Mouse (Mus musculus): ENCODE results near the gene Nxf1. TPM values are rescaled to one million over a fixed set of nuclear protein-coding genes. Genes with fewer than 3 reads are reported as not detected.

The Nxf1 gene
- polyA plus RNA-seq, 1 experiment from 2014 or later = 198 TPM

GRCm38 (mm10) chr19:8798947-8799315 is 42.1 kb downstream of the Nxf1 start:
- Histone ChIP-seq H3K9me3 (ENCODE audit: control insufficient read depth, low read length) (no peaks in the 10 kb centered on the region), H3K9ac (ENCODE audit: low read depth, low read length) (peak overlapping the region; percentile 87; the same call in 1 of the 2 replicates)

GRCm38 (mm10) chr19:8802130-8802821 is 45.4 kb downstream of the Nxf1 start, which contains the start of gene Zbtb3:
TSS of gene Zbtb3 (plus strand) at chr19:8802555.
- H3K36me3 ChIP-seq (ENCODE audit: control insufficient read depth, insufficient read depth, low read length) = peaks cover 28% of the 10 kb centered on the region
- peak within 1 kb of the TSS; percentile 61 for H3K4me3 ChIP-seq (ENCODE audit: low read length)
- under 1% methylated on average over 30 of the region's 30 CpGs for WGBS
- H3K27ac ChIP-seq (ENCODE audit: low read depth, low read length) = peak within 1 kb of the TSS; percentile 85
- H3K9ac ChIP-seq (ENCODE audit: low read depth, low read length) = peak within 1 kb of the TSS; percentile 47; the same call in 1 of the 2 replicates
- no peaks in the 10 kb centered on the region for H3K9me3 ChIP-seq (ENCODE audit: control insufficient read depth, low read length)
- peaks cover 20% of the 10 kb centered on the region; the same call in 1 of the 2 replicates for H3K4me1 ChIP-seq (ENCODE audit: control insufficient read depth, insufficient read depth, low read length)
- no peaks in the 10 kb centered on the region for H3K27me3 ChIP-seq (ENCODE audit: control insufficient read depth, insufficient read depth, low read length)
- ATAC-seq (ENCODE audit: low FRiP score, low TSS enrichment) = peak; percentile 97
- peak within 1 kb of the TSS; percentile 56 for H3K4me2 ChIP-seq (replicated peaks; ENCODE audit: low read depth, low read length)

More at GRCm38 (mm10) chr19:8798947-8799315, 42.1 kb downstream of the Nxf1 start:
- no peak for ATAC-seq (ENCODE audit: low FRiP score, low TSS enrichment)
- no peak overlapping the region for H3K27ac ChIP-seq (ENCODE audit: low read depth, low read length)
- no peaks in the 10 kb centered on the region for H3K27me3 ChIP-seq (ENCODE audit: control insufficient read depth, insufficient read depth, low read length)
- peak overlapping the region; percentile 75 for H3K4me2 ChIP-seq (replicated peaks; ENCODE audit: low read depth, low read length)
- peaks cover 23% of the 10 kb centered on the region for H3K36me3 ChIP-seq (ENCODE audit: control insufficient read depth, insufficient read depth, low read length)
- H3K4me3 ChIP-seq (ENCODE audit: low read length) = peak overlapping the region; percentile 82
- peaks cover 20% of the 10 kb centered on the region; the same call in 1 of the 2 replicates for H3K4me1 ChIP-seq (ENCODE audit: control insufficient read depth, insufficient read depth, low read length)

GRCm38 (mm10) chr19:8803204-8803780 is 46.4 kb downstream of the Nxf1 start:
- Histone ChIP-seq H3K27me3 (ENCODE audit: control insufficient read depth, insufficient read depth, low read length) (no peaks in the 10 kb centered on the region), H3K9me3 (ENCODE audit: control insufficient read depth, low read length) (no peaks in the 10 kb centered on the region), H3K36me3 (ENCODE audit: control insufficient read depth, insufficient read depth, low read length) (peaks cover 36% of the 10 kb centered on the region), H3K4me3 (ENCODE audit: low read length) (peak overlapping the region; percentile 61), H3K9ac (ENCODE audit: low read depth, low read length) (0 out of 2 replicates have a peak overlapping the region, but pooled peaks have one; percentile 31), H3K27ac (ENCODE audit: low read depth, low read length) (no peak overlapping the region), H3K4me1 (ENCODE audit: control insufficient read depth, insufficient read depth, low read length) (peaks cover 15% of the 10 kb centered on the region; the same call in 1 of the 2 replicates), H3K4me2 (replicated peaks; ENCODE audit: low read depth, low read length) (peak overlapping the region; percentile 56)
- no peak for ATAC-seq (ENCODE audit: low FRiP score, low TSS enrichment)
- 94% methylated on average over 9 of the region's 9 CpGs for WGBS

GRCm38 (mm10) chr19:8803879-8804660 is 47.2 kb downstream of the Nxf1 start:
- peaks cover 15% of the 10 kb centered on the region; the same call in 1 of the 2 replicates for H3K4me1 ChIP-seq (ENCODE audit: control insufficient read depth, insufficient read depth, low read length)
- no peaks in the 10 kb centered on the region for H3K27me3 ChIP-seq (ENCODE audit: control insufficient read depth, insufficient read depth, low read length)
- no peak overlapping the region for H3K27ac ChIP-seq (ENCODE audit: low read depth, low read length)
- H3K36me3 ChIP-seq (ENCODE audit: control insufficient read depth, insufficient read depth, low read length) = peaks cover 42% of the 10 kb centered on the region
- H3K4me2 ChIP-seq (replicated peaks; ENCODE audit: low read depth, low read length) = no peak overlapping the region
- H3K9ac ChIP-seq (ENCODE audit: low read depth, low read length) = no peak overlapping the region
- ATAC-seq (ENCODE audit: low FRiP score, low TSS enrichment) = no peak
- H3K4me3 ChIP-seq (ENCODE audit: low read length) = no peak overlapping the region
- 92% methylated on average over 11 of the region's 11 CpGs for WGBS
- no peaks in the 10 kb centered on the region for H3K9me3 ChIP-seq (ENCODE audit: control insufficient read depth, low read length)

- WGBS = 95% methylated on average over 5 of the region's 5 CpGs
- peaks cover 67% of the 10 kb centered on the region for H3K36me3 ChIP-seq (ENCODE audit: control insufficient read depth, insufficient read depth, low read length)
These were observed 49.9 kb downstream of the Nxf1 start for GRCm38 (mm10) chr19:8806810-8807209.

GRCm38 (mm10) chr19:8815812-8816211 is 58.9 kb downstream of the Nxf1 start:
- Histone ChIP-seq H3K9me3 (ENCODE audit: control insufficient read depth, low read length) (no peaks in the 10 kb centered on the region), H3K36me3 (ENCODE audit: control insufficient read depth, insufficient read depth, low read length) (peaks cover 56% of the 10 kb centered on the region), H3K4me2 (replicated peaks; ENCODE audit: low read depth, low read length) (no peak overlapping the region), H3K9ac (ENCODE audit: low read depth, low read length) (no peak overlapping the region), H3K4me1 (ENCODE audit: control insufficient read depth, insufficient read depth, low read length) (peaks cover 17% of the 10 kb centered on the region), H3K27ac (ENCODE audit: low read depth, low read length) (no peak overlapping the region), H3K27me3 (ENCODE audit: control insufficient read depth, insufficient read depth, low read length) (no peaks in the 10 kb centered on the region), H3K4me3 (ENCODE audit: low read length) (0 out of 2 replicates have a peak overlapping the region, but pooled peaks have one; percentile 2)
- ATAC-seq (ENCODE audit: low FRiP score, low TSS enrichment) = no peak
- WGBS = 66% methylated on average over 11 of the region's 11 CpGs

More at GRCm38 (mm10) chr19:8806810-8807209, 49.9 kb downstream of the Nxf1 start:
- Histone ChIP-seq H3K27ac (ENCODE audit: low read depth, low read length) (no peak overlapping the region), H3K9me3 (ENCODE audit: control insufficient read depth, low read length) (no peaks in the 10 kb centered on the region), H3K9ac (ENCODE audit: low read depth, low read length) (no peak overlapping the region), H3K4me1 (ENCODE audit: control insufficient read depth, insufficient read depth, low read length) (peaks cover 12% of the 10 kb centered on the region; the same call in 1 of the 2 replicates), H3K4me3 (ENCODE audit: low read length) (no peak overlapping the region), H3K4me2 (replicated peaks; ENCODE audit: low read depth, low read length) (no peak overlapping the region), H3K27me3 (ENCODE audit: control insufficient read depth, insufficient read depth, low read length) (no peaks in the 10 kb centered on the region)
- ATAC-seq (ENCODE audit: low FRiP score, low TSS enrichment) = no peak

- ATAC-seq (ENCODE audit: low FRiP score, low TSS enrichment) = no peak
- Histone ChIP-seq H3K4me2 (replicated peaks; ENCODE audit: low read depth, low read length) (peak overlapping the region; percentile 85; the same call in 1 of the 2 replicates), H3K4me3 (ENCODE audit: low read length) (peak overlapping the region; percentile 1; the same call in 1 of the 2 replicates), H3K4me1 (ENCODE audit: control insufficient read depth, insufficient read depth, low read length) (peaks cover 20% of the 10 kb centered on the region), H3K27me3 (ENCODE audit: control insufficient read depth, insufficient read depth, low read length) (no peaks in the 10 kb centered on the region), H3K27ac (ENCODE audit: low read depth, low read length) (no peak overlapping the region), H3K36me3 (ENCODE audit: control insufficient read depth, insufficient read depth, low read length) (peaks cover 45% of the 10 kb centered on the region), H3K9me3 (ENCODE audit: control insufficient read depth, low read length) (no peaks in the 10 kb centered on the region), H3K9ac (ENCODE audit: low read depth, low read length) (peak overlapping the region; percentile 7)
- 83% methylated on average over 3 of the region's 3 CpGs for whole genome bisulfite sequencing
These were observed 60.1 kb downstream of the Nxf1 start for GRCm38 (mm10) chr19:8817001-8817400.

GRCm38 (mm10) chr19:8818301-8818798 is 61.5 kb downstream of the Nxf1 start:
- H3K4me1 ChIP-seq (ENCODE audit: control insufficient read depth, insufficient read depth, low read length) = peaks cover 32% of the 10 kb centered on the region
- peak overlapping the region; percentile 85 for H3K4me2 ChIP-seq (replicated peaks; ENCODE audit: low read depth, low read length)
- H3K27me3 ChIP-seq (ENCODE audit: control insufficient read depth, insufficient read depth, low read length) = no peaks in the 10 kb centered on the region
- peak overlapping the region; percentile 96 for H3K27ac ChIP-seq (ENCODE audit: low read depth, low read length)
- no peak for ATAC-seq (ENCODE audit: low FRiP score, low TSS enrichment)
- H3K9ac ChIP-seq (ENCODE audit: low read depth, low read length) = peak overlapping the region; percentile 73
- peak overlapping the region; percentile 100 for H3K4me3 ChIP-seq (ENCODE audit: low read length)
- WGBS = 21% methylated on average over 14 of the region's 14 CpGs
- peaks cover 42% of the 10 kb centered on the region for H3K36me3 ChIP-seq (ENCODE audit: control insufficient read depth, insufficient read depth, low read length)
- H3K9me3 ChIP-seq (ENCODE audit: control insufficient read depth, low read length) = no peaks in the 10 kb centered on the region

Data from kidney, embryonic 14.5 days (tissue).